Mouse (Mus musculus) adrenal gland, adult 18-20 months (tissue): ENCODE measurements at regions not wholly inside any gene's neighbourhood (a gene's known extent, or its start where the extent isn't known, plus 50 kb on each side); places are given as distances from the start of the nearest gene placed in this dataset.

Experiments
- DNase-seq, 2 experiments: peaks; one replicate each; pipeline ENCODE4 v3.0.0; 2021 to 2022; ENCODE audit warnings: low spot score in 2 of 2

GRCm38 (mm10) chr4:152865894-152866293 lies 388.2 kb upstream of the Kcnab2 start:
- DNase-seq = no peak

GRCm38 (mm10) chr4:152862818-152863614 lies 385.3 kb upstream of the Kcnab2 start:
- DNase-seq = no peak

GRCm38 (mm10) chr4:152859161-152859560 lies 381.5 kb upstream of the Kcnab2 start:
- no peak for DNase-seq

- DNase-seq = no peak
These were observed 372.5 kb upstream of the Kcnab2 start for GRCm38 (mm10) chr4:152850147-152850546.

GRCm38 (mm10) chr4:152836080-152836479 lies 358.4 kb upstream of the Kcnab2 start:
- DNase-seq = no peak

GRCm38 (mm10) chr4:152834421-152835110 lies 356.9 kb upstream of the Kcnab2 start:
- no peak for DNase-seq

- no peak for DNase-seq
These were observed 356.0 kb upstream of the Kcnab2 start for GRCm38 (mm10) chr4:152833411-152834310.

- DNase-seq = no peak
These were observed 355.2 kb upstream of the Kcnab2 start for GRCm38 (mm10) chr4:152832757-152833363.

GRCm38 (mm10) chr4:152825185-152825584 lies 347.5 kb upstream of the Kcnab2 start:
- DNase-seq = no peak

GRCm38 (mm10) chr4:152816139-152816757 lies 338.6 kb upstream of the Kcnab2 start:
- no peak for DNase-seq

GRCm38 (mm10) chr4:152806611-152807010 lies 328.9 kb upstream of the Kcnab2 start:
- no peak for DNase-seq

- DNase-seq = peak in 1 of 2 experiments; percentile 10
These were observed 321.7 kb upstream of the Kcnab2 start for GRCm38 (mm10) chr4:152799392-152799791.

- no peak for DNase-seq
These were observed 310.8 kb upstream of the Kcnab2 start for GRCm38 (mm10) chr4:152788431-152788830.

GRCm38 (mm10) chr4:152784972-152785371 lies 307.3 kb upstream of the Kcnab2 start:
- no peak for DNase-seq

GRCm38 (mm10) chr4:152779526-152779925 lies 301.9 kb upstream of the Kcnab2 start:
- no peak for DNase-seq

- DNase-seq = peak in 1 of 2 experiments; percentile 12
These were observed 298.1 kb upstream of the Kcnab2 start for GRCm38 (mm10) chr4:152775801-152776200.

- peak in 1 of 2 experiments; percentile 14 for DNase-seq
These were observed 293.7 kb upstream of the Kcnab2 start for GRCm38 (mm10) chr4:152771386-152771785.

GRCm38 (mm10) chr4:152767372-152767771 lies 289.7 kb upstream of the Kcnab2 start:
- DNase-seq = no peak

- no peak for DNase-seq
These were observed 285.4 kb upstream of the Kcnab2 start for GRCm38 (mm10) chr4:152763116-152763515.

- DNase-seq = no peak
These were observed 284.9 kb upstream of the Kcnab2 start for GRCm38 (mm10) chr4:152762576-152762975.
